Comparison of ENCODE assay signal across 20 mouse cellular contexts in the genomic region with DNA sequence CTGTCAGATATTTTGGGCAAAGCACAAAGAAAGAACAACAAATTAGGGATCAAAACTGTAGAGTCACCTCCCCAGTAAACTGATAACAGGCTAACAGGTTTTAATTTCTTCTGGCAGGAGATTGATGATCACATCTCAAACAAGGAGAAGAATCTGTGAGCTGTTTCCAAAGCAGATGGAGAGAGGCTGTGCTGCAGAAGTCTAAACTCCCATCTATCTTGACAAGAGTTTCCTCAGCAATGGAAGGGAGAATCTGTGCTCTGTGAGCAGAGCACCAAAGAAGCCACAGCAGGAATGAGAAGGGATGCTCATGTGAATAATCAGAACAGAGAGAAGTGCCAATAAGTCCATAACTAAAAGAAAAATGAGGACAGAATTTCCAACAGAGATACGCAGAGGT. TPM values are rescaled to one million over a fixed set of nuclear protein-coding genes. Genes with fewer than 3 reads are reported as not detected.
"Had no signal": no experiment of that assay in that cellular context is flagged by ENCODE, and none has a peak within 500 bp of the region (broad histone marks: within the 10 kb centered on the region; RNA-seq: fewer than 3 reads in every experiment).

No protein-coding gene starts in this region.

- DNase-seq: gastrocnemius, postnatal 14 days; gastrocnemius, postnatal 36 days; heart, adult 11 months; heart, adult 2 months; heart, postnatal 14 days; heart, postnatal 36 days; kidney, adult 18-20 months; kidney, adult 8-10 months; kidney, postnatal 14 days; kidney, postnatal 36 days; left cerebral cortex, postnatal 4 days; lung, adult 18-20 months had no signal

- ATAC-seq: hindbrain, postnatal 0 days; intestine, embryonic 16.5 days; liver, embryonic 12.5 days had no signal

RNA-seq across cellular contexts. Expression of gene Lrrtm1, which starts 58.8 kb away (rescaled TPM):
- total RNA-seq: gastrocnemius, adult 18-20 months; gastrocnemius, adult 8-10 months; gastrocnemius, postnatal 36 days; heart, adult 2 months; heart, postnatal 36 days; hematopoietic stem cell, adult 5-6 weeks; liver, adult 2 months had no signal
- polyA plus RNA-seq: liver, adult 2 months; liver, embryonic 16.5 days had no signal
